10 mouse cellular contexts compared by ENCODE assay signal in the genomic region with DNA sequence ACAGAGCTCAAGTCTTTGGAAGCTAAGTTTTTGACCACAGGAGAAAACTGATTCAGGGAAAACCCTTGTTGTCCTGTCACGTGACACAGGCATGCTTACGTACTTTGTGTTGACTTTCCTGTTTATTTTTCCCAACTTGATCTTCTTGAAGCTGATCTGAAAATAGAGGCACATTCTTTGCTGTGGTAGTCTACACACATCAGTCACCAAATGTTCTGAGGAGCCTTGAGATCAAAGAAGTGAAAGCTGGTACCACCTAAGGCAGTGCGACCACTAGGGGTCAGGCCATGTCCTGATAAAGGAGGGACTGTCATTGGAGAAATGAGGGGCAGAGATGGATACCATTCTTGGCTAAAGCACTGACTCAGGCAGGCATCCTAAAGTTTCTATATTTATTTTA. TPM values are rescaled to one million over a fixed set of nuclear protein-coding genes. Genes with fewer than 3 reads are reported as not detected.
DNase-seq lines count a peak whose midpoint lies in the region; ATAC-seq lines count a peak whose summit lies in the region.
"Had no signal": no experiment of that assay in that cellular context is flagged by ENCODE, and none has a peak within 500 bp of the region (broad histone marks: within the 10 kb centered on the region; RNA-seq: fewer than 3 reads in every experiment).

No protein-coding gene starts in this region.

- no peaks in the 10 kb centered on the region for H3K4me1 ChIP-seq in hindbrain, embryonic 15.5 days (replicated peaks)
- H3K4me1 ChIP-seq: lung, embryonic 15.5 days; stomach, embryonic 15.5 days had no signal

- no peak overlapping the region for H3K9ac ChIP-seq in hindbrain, embryonic 15.5 days
- H3K9ac ChIP-seq: lung, embryonic 15.5 days; stomach, embryonic 15.5 days had no signal

- H3K4me2 ChIP-seq in hindbrain, embryonic 15.5 days: no peak overlapping the region
- H3K4me2 ChIP-seq: lung, embryonic 15.5 days; stomach, embryonic 15.5 days had no signal

- peak; percentile 6 for DNase-seq in CD4-positive, CD25-positive, alpha-beta regulatory T cell, adult 2 months (ENCODE audit: low read depth, low spot score)
- peak; percentile 35 to 42 for DNase-seq in left cerebral cortex, adult 18-20 months (ENCODE audit: low spot score in 2 of 2)
- DNase-seq in left cerebral cortex, adult 11 months (ENCODE audit: low spot score): no peak
- peak; percentile 65 for DNase-seq in cerebellum, adult 8-10 months
- peak; percentile 52 for DNase-seq in lung, postnatal 14 days
- DNase-seq in thymus, postnatal 14 days: peak; percentile 13

- no peak overlapping the region for H3K27ac ChIP-seq in hindbrain, embryonic 15.5 days (replicated peaks)
- H3K27ac ChIP-seq: lung, embryonic 15.5 days; stomach, embryonic 15.5 days had no signal

- no peaks in the 10 kb centered on the region for H3K36me3 ChIP-seq in hindbrain, embryonic 15.5 days
- H3K36me3 ChIP-seq: lung, embryonic 15.5 days; stomach, embryonic 15.5 days had no signal

- no peaks in the 10 kb centered on the region for H3K9me3 ChIP-seq in hindbrain, embryonic 15.5 days
- H3K9me3 ChIP-seq: lung, embryonic 15.5 days; stomach, embryonic 15.5 days had no signal

- H3K4me3 ChIP-seq in hindbrain, embryonic 15.5 days: no peak overlapping the region
- H3K4me3 ChIP-seq: lung, embryonic 15.5 days; stomach, embryonic 15.5 days had no signal

- no peaks in the 10 kb centered on the region for H3K27me3 ChIP-seq in hindbrain, embryonic 15.5 days
- H3K27me3 ChIP-seq: lung, embryonic 15.5 days; stomach, embryonic 15.5 days had no signal

- no peak for ATAC-seq in CD4-positive, CD25-positive, alpha-beta regulatory T cell, adult 4 months
- ATAC-seq in hindbrain, embryonic 15.5 days (ENCODE audit: low FRiP score, low read depth): 0 out of 2 replicates have a peak, but pooled peaks have one; percentile 48

- 37% methylated on average over 3 of the region's 3 CpGs for WGBS in hindbrain, embryonic 15.5 days

RNA-seq across cellular contexts. Expression of gene Siah2, which starts 34.8 kb away (rescaled TPM):
- 1 to 10 TPM; 2.8 to 3.0 TPM for polyA plus RNA-seq in CD4-positive, CD25-positive, alpha-beta regulatory T cell, adult 4 months (2017; shearing (Covaris generic))
- 10 to 100 TPM; 21.4 to 22.4 TPM for total RNA-seq in left cerebral cortex, adult 18-20 months (2021)
- 10.8 and 10.9 TPM in 2 replicates for polyA plus RNA-seq in hindbrain, embryonic 15.5 days (2015; fragmentation: Nextera tagmentation; extraction: Ambion mirVana)
